Mouse (Mus musculus): ENCODE data around the gene Fbxw8.

DNA sequence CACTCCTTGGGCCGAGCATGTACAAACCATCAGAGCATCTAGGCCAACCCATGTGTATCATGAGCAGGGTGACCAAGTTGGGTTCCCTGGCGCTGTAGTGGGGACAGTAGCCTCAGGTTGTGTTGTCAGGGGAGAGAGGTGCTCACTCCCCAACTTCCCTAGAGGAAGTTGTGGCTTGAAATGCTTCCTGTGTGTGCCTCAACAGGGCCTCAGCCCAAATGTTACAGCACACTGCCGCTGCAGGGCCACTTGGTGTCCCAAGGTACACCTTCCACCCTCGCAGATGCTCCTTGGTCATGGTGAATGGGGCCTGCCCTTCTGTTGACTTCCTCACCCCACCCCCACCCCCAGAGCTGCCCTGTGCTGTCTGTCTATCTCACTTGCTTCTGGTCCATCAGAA is 106.9 kb downstream of the Fbxw8 start:
- TF ChIP-seq CTCF (IDR thresholded peaks at IDR 0.05; ENCODE audit: control insufficient read depth, insufficient read depth, insufficient read length) (no peak), USF1 (IDR thresholded peaks at IDR 0.05; ENCODE audit: low read depth) (no peak), MAX (IDR thresholded peaks at IDR 0.05) (no peak)
